Mouse (Mus musculus): ENCODE results near the gene Aspscr1.

GRCm38 (mm10) chr11:120683536-120683935 is 10.8 kb downstream of the Aspscr1 start:
- TF ChIP-seq CTCF (IDR thresholded peaks at IDR 0.05; ENCODE audit: borderline replicate concordance, extremely low read depth, insufficient read depth, insufficient read length) (no peak), POLR2A (IDR thresholded peaks at IDR 0.05; ENCODE audit: borderline replicate concordance, extremely low read depth, insufficient read depth, insufficient read length, poor library complexity, severe bottlenecking) (no peak)

Measured in brain, embryonic 14.5 days (tissue).